Mouse (Mus musculus) activated CD4-positive, CD25-positive, alpha-beta regulatory T cell, adult 9 weeks (primary cell): Measurements from ENCODE around the gene Rrad. TPM values are rescaled to one million over a fixed set of nuclear protein-coding genes. Genes with fewer than 3 reads are reported as not detected.

Experiments used
- polyA plus RNA-seq: library from polyadenylated mRNA; unstranded; fragments of 100-300 nt; shearing (Covaris generic); gene quantifications from one replicate; pipeline ENCODE4 v1.2.1, GENCODE M21; 2017

The Rrad gene
- 32.8 TPM for polyA plus RNA-seq

GRCm38 (mm10) chr8:104630981-104631663 is at the start of gene Rrad:
Gene Rrad, minus strand, starts transcription at chr8:104631327.

DNA sequence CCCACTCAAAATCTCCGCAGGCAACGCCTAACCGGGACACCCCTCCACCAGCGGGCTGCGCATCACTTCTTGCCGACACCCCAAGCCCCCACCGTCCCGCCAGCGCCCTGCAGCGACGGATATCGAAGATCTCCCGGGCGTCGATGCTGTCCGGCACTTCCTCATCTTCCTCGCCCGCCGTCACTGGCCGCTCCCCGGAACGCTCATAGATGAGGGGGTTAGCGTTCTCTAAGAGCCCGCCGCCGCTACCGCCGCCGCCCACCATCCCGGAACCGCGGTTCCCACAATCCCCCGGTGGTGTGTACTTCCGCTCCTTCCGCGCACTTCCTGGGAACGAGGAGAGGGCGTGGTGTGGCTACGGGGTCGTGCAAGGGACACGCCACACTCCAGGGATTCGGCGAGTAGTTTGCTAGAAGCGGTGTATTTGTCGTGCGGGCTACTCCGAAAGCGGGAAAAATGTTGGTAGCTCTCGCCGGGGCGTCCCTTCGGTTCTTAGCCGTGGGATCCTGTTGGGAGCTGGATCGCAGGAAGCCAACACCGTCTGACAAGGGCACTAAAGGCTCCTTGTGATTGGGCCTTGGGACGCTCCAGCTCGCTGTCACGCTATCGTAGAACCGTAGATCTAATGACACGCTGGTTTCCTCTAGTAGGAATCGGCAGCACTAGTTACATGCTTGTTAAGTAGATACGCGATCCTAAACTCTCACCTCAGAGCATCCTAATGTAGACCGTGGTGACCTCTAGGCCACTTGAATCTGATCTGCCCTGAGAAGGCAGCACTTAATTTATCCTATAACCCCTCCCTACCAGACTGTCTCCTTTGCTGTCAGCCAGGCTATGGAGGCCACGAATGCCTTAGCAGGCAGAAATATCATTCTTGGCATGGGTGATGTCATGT is 10.5 kb upstream of the Rrad start, which contains the start of gene Ciao2b:
TSS of gene Ciao2b (minus strand) at position 540 of the 898 bp plus-strand sequence.

GRCm38 (mm10) chr8:104624161-104624560 is 7.0 kb downstream of the Rrad start, which contains the start of gene Cdh16:
Gene Cdh16, minus strand, starts transcription at chr8:104624396.

DNA sequence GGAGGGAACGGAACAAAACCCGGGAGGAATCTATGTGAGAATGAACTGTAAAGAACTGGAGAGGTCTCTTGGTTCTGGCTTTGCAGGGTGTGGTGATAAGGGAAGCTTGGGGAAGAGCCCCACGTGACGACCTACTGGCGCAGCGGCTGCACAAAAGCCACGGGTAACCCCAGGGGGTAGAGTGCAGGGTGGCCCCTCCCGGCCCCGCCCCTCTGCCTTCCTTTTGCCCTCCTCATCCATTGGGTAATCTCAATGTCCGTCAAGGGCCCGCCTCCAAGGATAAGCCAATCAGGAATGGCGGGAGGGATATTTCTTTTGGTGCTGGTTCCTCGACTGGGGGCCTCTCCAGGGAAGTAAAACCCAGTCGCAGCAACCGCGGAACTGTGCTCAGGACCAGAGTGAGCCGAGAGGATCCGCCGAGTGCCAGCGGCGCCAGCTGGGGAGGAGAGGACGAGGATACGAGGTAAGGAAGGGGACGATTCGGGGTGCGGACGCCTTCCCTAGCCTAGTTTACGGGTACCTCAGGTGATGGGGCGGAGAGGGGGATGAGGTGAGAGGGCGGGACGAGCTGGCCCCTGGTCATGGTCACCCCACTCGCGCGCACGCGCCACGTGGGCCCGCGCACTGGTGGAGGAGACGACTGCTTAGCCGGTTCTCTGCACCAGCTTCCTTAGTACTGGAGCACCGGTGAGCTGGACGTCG is 39.8 kb downstream of the Rrad start, which contains the start of gene Pdp2:
TSS of gene Pdp2 (plus strand) at position 319 of the 702 bp plus-strand sequence.

Other genes starting within 250 kb of the Rrad start
- gene Cmtm4, start 235.5 kb downstream of the Rrad start, polyA plus RNA-seq: 0.20 TPM
- 41.9 TPM for gene Dync1li2, start 188.3 kb downstream of the Rrad start, polyA plus RNA-seq
- gene Terb1, start 121.4 kb downstream of the Rrad start, polyA plus RNA-seq: 0.10 TPM
- 92.9 TPM for gene Nae1, start 96.7 kb downstream of the Rrad start, polyA plus RNA-seq
- gene Car7, start 96.6 kb downstream of the Rrad start, polyA plus RNA-seq: 2.7 TPM
- gene Pdp2, start 39.9 kb downstream of the Rrad start, polyA plus RNA-seq: 6.7 TPM
- gene Cdh16, start 6.9 kb downstream of the Rrad start, polyA plus RNA-seq: not detected
- gene Ciao2b, start 10.6 kb upstream of the Rrad start, polyA plus RNA-seq: 153 TPM
- not detected for gene Ces2a, start 102.7 kb upstream of the Rrad start, polyA plus RNA-seq
- not detected for gene Ces2b, start 200.2 kb upstream of the Rrad start, polyA plus RNA-seq
- gene Ces2c, start 215.7 kb upstream of the Rrad start, polyA plus RNA-seq: 22.6 TPM